Mouse (Mus musculus): ENCODE measurements at regions not wholly inside any gene's neighbourhood (a gene's known extent, or its start where the extent isn't known, plus 50 kb on each side); places are given as distances from the start of the nearest gene placed in this dataset.

- DNase-seq: no peak
- intact Hi-C loops (cut with DNase I; ENCODE audit: low total_unique reads): no loop called here
Observed at GRCm38 (mm10) chr1:78050231-78050630, 146.7 kb downstream of the Pax3 start.

DNA sequence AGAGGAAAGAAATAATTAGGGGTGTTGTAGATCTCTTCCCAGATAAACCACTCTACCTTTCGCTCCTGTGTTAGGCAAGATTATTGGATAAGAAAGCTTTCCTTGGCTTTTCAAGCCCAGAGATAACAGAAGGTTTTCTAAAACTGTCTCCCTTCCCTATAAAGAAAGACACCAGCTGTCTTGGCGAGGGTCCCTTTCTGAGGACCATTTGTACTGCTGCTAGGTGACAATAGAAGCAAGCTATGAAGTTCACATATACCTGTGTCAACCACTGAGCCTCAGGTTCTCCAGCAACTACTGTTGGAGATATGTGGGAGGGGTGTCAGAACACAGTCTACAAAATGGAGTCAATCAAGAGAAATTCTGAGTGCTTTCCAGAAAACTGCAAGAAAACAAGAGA, 164.6 kb downstream of the Pax3 start:
- DNase-seq: no peak
- intact Hi-C loops (cut with DNase I; ENCODE audit: low total_unique reads): no loop called here

GRCm38 (mm10) chr1:78021766-78022165, 175.2 kb downstream of the Pax3 start:
- no peak for DNase-seq
- intact Hi-C loops (cut with DNase I; ENCODE audit: low total_unique reads): no loop called here

- no peak for DNase-seq
- intact Hi-C loops (cut with DNase I; ENCODE audit: low total_unique reads): no loop called here
Observed at GRCm38 (mm10) chr1:78021014-78021413, 175.9 kb downstream of the Pax3 start.

DNA sequence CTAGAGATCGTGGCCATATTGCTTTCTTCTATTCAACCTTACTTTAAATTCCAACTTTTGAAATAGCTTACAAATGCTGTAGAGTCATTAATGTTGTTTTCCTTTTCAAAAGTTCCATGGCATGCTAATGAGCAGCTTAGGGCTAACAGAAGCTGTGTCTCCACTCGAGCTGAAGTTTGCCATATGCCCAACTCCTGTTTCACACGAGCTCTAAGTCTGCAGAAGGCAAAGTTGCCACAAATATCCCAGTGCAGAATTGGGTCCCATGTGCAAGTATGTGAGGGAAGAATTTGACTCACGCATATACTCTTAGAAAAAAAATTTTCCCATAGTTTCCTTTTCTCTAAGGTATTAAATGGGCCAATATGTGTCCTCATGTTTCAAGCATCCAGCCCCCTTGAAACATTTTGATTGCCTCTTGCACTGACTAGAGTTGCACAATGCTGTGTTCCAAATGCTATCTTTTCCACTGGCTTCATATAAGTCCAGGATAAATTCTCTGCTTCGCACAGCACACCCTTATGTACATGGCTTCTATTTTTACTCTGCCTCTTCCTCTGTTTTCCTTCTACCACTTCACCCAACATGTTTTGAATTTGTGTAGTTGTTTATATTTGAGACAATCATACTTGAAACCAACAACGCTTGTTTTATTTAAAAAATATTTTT, 178.9 kb downstream of the Pax3 start:
- intact Hi-C loops (cut with DNase I; ENCODE audit: low total_unique reads): no loop called here
- DNase-seq: no peak

- intact Hi-C loops (cut with DNase I; ENCODE audit: low total_unique reads): no loop called here
- no peak for DNase-seq
Observed at GRCm38 (mm10) chr1:78016541-78017267, 180.2 kb downstream of the Pax3 start.

DNA sequence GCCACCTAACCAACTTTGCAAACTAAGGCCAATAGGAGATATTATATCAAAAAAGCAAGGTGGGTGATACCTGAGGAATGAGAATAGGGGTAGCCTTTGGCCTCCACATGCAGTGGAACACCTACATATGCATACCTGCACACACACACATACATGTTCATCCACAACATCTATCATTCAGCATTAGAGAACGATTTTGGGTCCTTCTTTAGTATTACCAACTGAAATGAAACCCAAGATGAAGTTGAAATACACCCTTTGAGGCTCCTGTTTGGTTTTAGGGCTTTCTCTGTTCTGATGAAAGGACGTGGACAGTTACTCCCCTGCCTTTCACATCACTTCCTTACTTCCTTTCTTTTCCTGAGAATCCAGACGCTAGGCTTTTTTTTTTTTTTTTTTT, 180.9 kb downstream of the Pax3 start:
- intact Hi-C loops (cut with DNase I; ENCODE audit: low total_unique reads): no loop called here
- DNase-seq: no peak

GRCm38 (mm10) chr1:78013396-78013795, 183.5 kb downstream of the Pax3 start:
- intact Hi-C loops (cut with DNase I; ENCODE audit: low total_unique reads): no loop called here
- DNase-seq: no peak

GRCm38 (mm10) chr1:78008811-78009410, 188.0 kb downstream of the Pax3 start:
- intact Hi-C loops (cut with DNase I; ENCODE audit: low total_unique reads): no loop called here
- DNase-seq: peak; percentile 8

DNA sequence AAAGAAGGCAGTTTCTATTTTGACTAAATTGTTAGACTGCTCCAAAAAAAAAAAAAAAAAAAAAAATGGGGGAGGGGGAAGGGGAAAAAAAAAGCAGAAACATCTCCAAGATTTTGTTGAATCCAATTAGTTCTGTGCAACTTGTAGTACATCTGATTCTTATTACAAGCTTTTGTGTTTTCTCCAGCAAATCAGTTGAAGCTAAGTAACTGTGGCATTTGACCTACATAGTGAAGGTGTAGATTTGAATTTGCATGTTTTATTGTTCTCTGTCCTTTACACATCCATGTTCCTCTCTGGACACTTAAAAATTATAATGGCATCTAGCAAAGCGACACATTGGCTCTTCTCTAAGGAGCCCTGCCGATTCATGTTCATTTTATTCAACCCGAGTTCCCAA, 192.6 kb downstream of the Pax3 start:
- DNase-seq: no peak
- intact Hi-C loops (cut with DNase I; ENCODE audit: low total_unique reads): no loop called here

GRCm38 (mm10) chr1:77998727-77999126, 198.2 kb downstream of the Pax3 start:
- no peak for DNase-seq
- intact Hi-C loops (cut with DNase I; ENCODE audit: low total_unique reads): no loop called here

- intact Hi-C loops (cut with DNase I; ENCODE audit: low total_unique reads): loop anchor here (5.0 kb wide), 1 partner anchor 436 kb away; no protein-coding TSS in a partner anchor
- DNase-seq: no peak
Observed at GRCm38 (mm10) chr1:77981528-77981927, 215.4 kb downstream of the Pax3 start.

GRCm38 (mm10) chr1:77978696-77979095, 218.2 kb downstream of the Pax3 start:
- intact Hi-C loops (cut with DNase I; ENCODE audit: low total_unique reads): no loop called here
- peak; percentile 38 for DNase-seq

- DNase-seq: no peak
- intact Hi-C loops (cut with DNase I; ENCODE audit: low total_unique reads): no loop called here
Observed at GRCm38 (mm10) chr1:77975941-77976340, 221.0 kb downstream of the Pax3 start.

- DNase-seq: peak; percentile 22
- intact Hi-C loops (cut with DNase I; ENCODE audit: low total_unique reads): no loop called here
Observed at GRCm38 (mm10) chr1:77972301-77972717, 224.6 kb downstream of the Pax3 start.

- no peak for DNase-seq
- intact Hi-C loops (cut with DNase I; ENCODE audit: low total_unique reads): no loop called here
Observed at GRCm38 (mm10) chr1:77964656-77965335, 232.1 kb downstream of the Pax3 start.

- intact Hi-C loops (cut with DNase I; ENCODE audit: low total_unique reads): no loop called here
- DNase-seq: no peak
Observed at GRCm38 (mm10) chr1:77959309-77959708, 237.6 kb downstream of the Pax3 start.

- intact Hi-C loops (cut with DNase I; ENCODE audit: low total_unique reads): no loop called here
Observed at GRCm38 (mm10) chr1:77957156-77957767, 239.7 kb downstream of the Pax3 start.

DNA sequence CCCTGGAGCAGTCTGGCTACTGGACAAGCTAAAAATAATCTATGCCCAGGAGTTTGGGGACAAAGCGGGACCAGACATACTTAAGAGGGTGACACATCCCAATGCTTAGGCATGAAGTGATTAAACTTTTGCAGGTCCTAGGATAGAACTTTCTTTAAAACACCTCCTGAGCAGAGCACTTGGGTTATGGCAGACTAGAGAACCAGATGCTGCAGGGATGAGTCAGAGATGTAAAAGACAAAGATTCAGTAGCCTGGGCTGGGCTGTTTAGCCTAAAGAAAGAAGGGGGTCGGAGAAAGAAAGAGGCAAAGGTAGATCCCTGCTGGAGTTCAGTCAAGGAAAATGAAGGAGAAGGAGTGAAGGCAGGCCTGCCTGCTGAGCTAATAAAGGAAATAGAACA, 249.0 kb downstream of the Pax3 start:
- intact Hi-C loops (cut with DNase I; ENCODE audit: low total_unique reads): no loop called here
- no peak for DNase-seq

More at GRCm38 (mm10) chr1:77957156-77957767, 239.7 kb downstream of the Pax3 start:
- no peak for DNase-seq

GRCm38 (mm10) chr1:77944327-77944645, 252.6 kb downstream of the Pax3 start:
- no peak for DNase-seq

More at GRCm38 (mm10) chr1:77944327-77944645, 252.6 kb downstream of the Pax3 start:
- intact Hi-C loops (cut with DNase I; ENCODE audit: low total_unique reads): no loop called here
